Mouse (Mus musculus): Measurements from ENCODE around the gene Slc46a1. TPM values are rescaled to one million over a fixed set of nuclear protein-coding genes. Genes with fewer than 3 reads are reported as not detected.

The Slc46a1 gene
- 20.2 and 21.7 TPM in 2 replicates for polyA plus RNA-seq (2015; fragmentation: Nextera tagmentation; extraction: Ambion mirVana)

GRCm38 (mm10) chr11:78465568-78466180 is at the start of gene Slc46a1:
Gene Slc46a1, plus strand, starts transcription at chr11:78465697.
- H3K27me3 ChIP-seq, result no peaks in the 10 kb centered on the region
- peak within 1 kb of the TSS; percentile 82 for H3K4me2 ChIP-seq (replicated peaks)
- WGBS, result under 1% methylated on average over 41 of the region's 41 CpGs
- peak; percentile 95 for ATAC-seq (replicated peaks)
- H3K36me3 ChIP-seq, result no peaks in the 10 kb centered on the region
- peaks cover 17% of the 10 kb centered on the region for H3K4me1 ChIP-seq
- peak within 1 kb of the TSS; percentile 84 for H3K27ac ChIP-seq (replicated peaks)
- H3K9ac ChIP-seq (replicated peaks), result peak within 1 kb of the TSS; percentile 72
- no peaks in the 10 kb centered on the region for H3K9me3 ChIP-seq
- H3K4me3 ChIP-seq, result peak within 1 kb of the TSS; percentile 72

- no peaks in the 10 kb centered on the region for H3K36me3 ChIP-seq
- H3K9me3 ChIP-seq, result no peaks in the 10 kb centered on the region
- ATAC-seq (replicated peaks), result no peak
- no peak overlapping the region for H3K4me3 ChIP-seq
- H3K4me2 ChIP-seq (replicated peaks), result no peak overlapping the region
- H3K27ac ChIP-seq (replicated peaks), result no peak overlapping the region
- 88% methylated on average over 6 of the region's 6 CpGs for WGBS
- no peak overlapping the region for H3K9ac ChIP-seq (replicated peaks)
- 0 out of 2 replicates have a peak, but pooled peaks cover 2% of the 10 kb centered on the region for H3K4me1 ChIP-seq
- H3K27me3 ChIP-seq, result no peaks in the 10 kb centered on the region
Measured at GRCm38 (mm10) chr11:78416854-78417253, 48.6 kb upstream of the Slc46a1 start.

- H3K9me3 ChIP-seq, result no peaks in the 10 kb centered on the region
- no peaks in the 10 kb centered on the region for H3K4me1 ChIP-seq
- H3K4me3 ChIP-seq, result no peak overlapping the region
- no peaks in the 10 kb centered on the region for H3K36me3 ChIP-seq
- no peak overlapping the region for H3K27ac ChIP-seq (replicated peaks)
- no peak overlapping the region for H3K4me2 ChIP-seq (replicated peaks)
- H3K27me3 ChIP-seq, result no peaks in the 10 kb centered on the region
- ATAC-seq (replicated peaks), result no peak
- WGBS, result 87% methylated on average over 12 of the region's 12 CpGs
- H3K9ac ChIP-seq (replicated peaks), result no peak overlapping the region
Measured at GRCm38 (mm10) chr11:78420263-78420889, 45.1 kb upstream of the Slc46a1 start.

GRCm38 (mm10) chr11:78421201-78422009 is 44.1 kb upstream of the Slc46a1 start:
- 68% methylated on average over 13 of the region's 13 CpGs for WGBS
- ATAC-seq (replicated peaks), result no peak

GRCm38 (mm10) chr11:78422055-78422819 is 43.3 kb upstream of the Slc46a1 start, which contains the start of gene Slc13a2:
Gene Slc13a2, minus strand, starts transcription at chr11:78422217.
- 29% methylated on average over 13 of the region's 13 CpGs for WGBS
- H3K9ac ChIP-seq (replicated peaks), result no peak within 1 kb of the TSS
- H3K4me2 ChIP-seq (replicated peaks), result no peak within 1 kb of the TSS
- no peaks in the 10 kb centered on the region for H3K4me1 ChIP-seq
- no peaks in the 10 kb centered on the region for H3K9me3 ChIP-seq
- no peak within 1 kb of the TSS for H3K27ac ChIP-seq (replicated peaks)
- ATAC-seq (replicated peaks), result no peak
- no peak within 1 kb of the TSS for H3K4me3 ChIP-seq
- no peaks in the 10 kb centered on the region for H3K36me3 ChIP-seq
- no peaks in the 10 kb centered on the region for H3K27me3 ChIP-seq

More at GRCm38 (mm10) chr11:78421201-78422009, 44.1 kb upstream of the Slc46a1 start:
- Histone ChIP-seq H3K9ac (replicated peaks) (no peak overlapping the region), H3K4me3 (no peak overlapping the region), H3K36me3 (no peaks in the 10 kb centered on the region), H3K27me3 (no peaks in the 10 kb centered on the region), H3K27ac (replicated peaks) (no peak overlapping the region), H3K4me1 (no peaks in the 10 kb centered on the region), H3K4me2 (replicated peaks) (no peak overlapping the region), H3K9me3 (no peaks in the 10 kb centered on the region)

- WGBS, result 71% methylated on average over 2 of the region's 2 CpGs
- Histone ChIP-seq H3K27me3 (no peaks in the 10 kb centered on the region), H3K4me3 (no peak overlapping the region), H3K9me3 (no peaks in the 10 kb centered on the region), H3K9ac (replicated peaks) (no peak overlapping the region), H3K4me2 (replicated peaks) (no peak overlapping the region), H3K36me3 (no peaks in the 10 kb centered on the region), H3K4me1 (no peaks in the 10 kb centered on the region), H3K27ac (replicated peaks) (no peak overlapping the region)
- no peak for ATAC-seq (replicated peaks)
Measured at GRCm38 (mm10) chr11:78424352-78424751, 41.1 kb upstream of the Slc46a1 start.

GRCm38 (mm10) chr11:78425572-78425971 is 39.9 kb upstream of the Slc46a1 start:
- ATAC-seq (replicated peaks), result no peak
- Histone ChIP-seq H3K27me3 (no peaks in the 10 kb centered on the region), H3K9ac (replicated peaks) (no peak overlapping the region), H3K36me3 (no peaks in the 10 kb centered on the region), H3K9me3 (no peaks in the 10 kb centered on the region), H3K4me3 (no peak overlapping the region), H3K4me2 (replicated peaks) (no peak overlapping the region), H3K4me1 (no peaks in the 10 kb centered on the region), H3K27ac (replicated peaks) (no peak overlapping the region)
- WGBS, result 88% methylated on average over 1 of the region's 1 CpGs

- no peak overlapping the region for H3K9ac ChIP-seq (replicated peaks)
- no peaks in the 10 kb centered on the region for H3K27me3 ChIP-seq
- no peaks in the 10 kb centered on the region for H3K9me3 ChIP-seq
- no peaks in the 10 kb centered on the region for H3K4me1 ChIP-seq
- H3K4me2 ChIP-seq (replicated peaks), result no peak overlapping the region
- ATAC-seq (replicated peaks), result no peak
- no peaks in the 10 kb centered on the region for H3K36me3 ChIP-seq
- no peak overlapping the region for H3K4me3 ChIP-seq
- WGBS, result 93% methylated on average over 6 of the region's 6 CpGs
- H3K27ac ChIP-seq (replicated peaks), result no peak overlapping the region
Measured at GRCm38 (mm10) chr11:78427655-78428054, 37.8 kb upstream of the Slc46a1 start.

- WGBS, result 70% methylated on average over 5 of the region's 5 CpGs
- no peaks in the 10 kb centered on the region for H3K9me3 ChIP-seq
- no peak overlapping the region for H3K27ac ChIP-seq (replicated peaks)
- H3K36me3 ChIP-seq, result no peaks in the 10 kb centered on the region
- ATAC-seq (replicated peaks), result no peak
- H3K4me3 ChIP-seq, result no peak overlapping the region
- H3K4me1 ChIP-seq, result no peaks in the 10 kb centered on the region
- H3K9ac ChIP-seq (replicated peaks), result no peak overlapping the region
- H3K4me2 ChIP-seq (replicated peaks), result no peak overlapping the region
- no peaks in the 10 kb centered on the region for H3K27me3 ChIP-seq
Measured at GRCm38 (mm10) chr11:78428309-78428708, 37.2 kb upstream of the Slc46a1 start.

GRCm38 (mm10) chr11:78430195-78430878 is 35.2 kb upstream of the Slc46a1 start:
- no peaks in the 10 kb centered on the region for H3K4me1 ChIP-seq
- H3K27ac ChIP-seq (replicated peaks), result no peak overlapping the region
- no peaks in the 10 kb centered on the region for H3K36me3 ChIP-seq
- no peaks in the 10 kb centered on the region for H3K27me3 ChIP-seq
- no peak overlapping the region for H3K4me3 ChIP-seq
- WGBS, result 51% methylated on average over 11 of the region's 11 CpGs
- no peak overlapping the region for H3K4me2 ChIP-seq (replicated peaks)
- no peaks in the 10 kb centered on the region for H3K9me3 ChIP-seq
- no peak for ATAC-seq (replicated peaks)
- no peak overlapping the region for H3K9ac ChIP-seq (replicated peaks)

GRCm38 (mm10) chr11:78431176-78431575 is 34.3 kb upstream of the Slc46a1 start:
- H3K27ac ChIP-seq (replicated peaks), result no peak overlapping the region
- H3K4me1 ChIP-seq, result peaks cover 3% of the 10 kb centered on the region; the same call in 1 of the 2 replicates
- H3K36me3 ChIP-seq, result no peaks in the 10 kb centered on the region
- H3K9ac ChIP-seq (replicated peaks), result no peak overlapping the region
- H3K4me3 ChIP-seq, result no peak overlapping the region
- no peaks in the 10 kb centered on the region for H3K9me3 ChIP-seq
- WGBS, result 87% methylated on average over 10 of the region's 10 CpGs
- no peak for ATAC-seq (replicated peaks)
- H3K4me2 ChIP-seq (replicated peaks), result no peak overlapping the region
- no peaks in the 10 kb centered on the region for H3K27me3 ChIP-seq
